Mouse (Mus musculus) MEL-GATA-1-ER (cell line): ENCODE measurements around the gene Ccr4.
"Not testable (repeated sequence)": the region's sequence is repeated elsewhere in the genome, so short reads cannot be mapped to it uniquely, and the experiment has no call there.

ENCODE experiments used
- DNase-seq: peaks from one replicate; pipeline ENCODE4 v3.0.0-alpha.2; 2012; ENCODE audit warnings: low read depth; ENCODE audit errors: extremely low read depth

Gene Ccr4

DNA sequence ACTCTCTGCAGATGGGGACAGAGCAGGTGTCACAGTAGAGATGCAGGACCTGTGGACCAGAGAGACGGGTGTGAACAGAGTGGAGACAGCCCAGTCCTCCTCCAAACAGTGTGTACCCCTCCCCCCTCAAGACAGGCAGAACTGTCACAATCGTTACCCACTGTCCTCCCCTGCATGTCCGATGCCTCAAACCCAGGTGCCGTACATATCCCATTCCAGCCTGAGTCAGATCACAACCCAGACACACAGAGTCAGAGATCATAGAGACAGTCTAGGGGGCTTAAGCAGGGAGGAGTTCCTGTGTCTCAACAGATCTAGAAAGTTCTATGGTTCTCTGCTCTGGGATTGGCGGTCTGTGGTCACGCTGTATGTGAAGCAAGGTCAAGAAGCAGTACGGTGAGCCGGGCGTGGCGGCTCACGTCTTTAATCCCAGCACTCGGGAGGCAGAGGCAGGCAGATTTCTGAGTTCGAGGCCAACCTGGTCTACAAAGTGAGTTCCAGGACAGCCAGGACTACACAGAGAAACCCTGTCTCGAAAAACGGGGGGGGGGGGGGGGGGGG is 20.4 kb upstream of the Ccr4 start:
- no peak for DNase-seq

DNA sequence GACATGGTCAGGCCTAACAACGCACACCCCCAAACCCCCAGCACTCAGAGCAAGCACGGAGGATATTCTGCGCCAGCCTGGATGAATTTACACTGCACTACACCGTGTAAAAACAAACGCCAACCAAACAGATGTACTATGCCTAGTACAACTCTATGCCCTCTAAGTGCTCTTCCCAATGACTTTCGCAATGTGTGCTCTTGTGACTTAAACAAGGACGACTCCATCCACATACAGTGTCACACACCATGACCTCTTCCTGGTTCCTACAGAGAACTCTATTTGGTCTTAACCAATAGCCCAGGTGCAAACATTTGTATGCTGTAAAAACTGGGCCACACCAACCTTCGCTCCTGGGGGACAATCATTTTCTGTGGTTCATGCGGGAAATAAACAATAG is 17.8 kb upstream of the Ccr4 start:
- no peak for DNase-seq

- DNase-seq: no peak
These were observed 17.3 kb upstream of the Ccr4 start for GRCm38 (mm10) chr9:114522041-114522440.

DNA sequence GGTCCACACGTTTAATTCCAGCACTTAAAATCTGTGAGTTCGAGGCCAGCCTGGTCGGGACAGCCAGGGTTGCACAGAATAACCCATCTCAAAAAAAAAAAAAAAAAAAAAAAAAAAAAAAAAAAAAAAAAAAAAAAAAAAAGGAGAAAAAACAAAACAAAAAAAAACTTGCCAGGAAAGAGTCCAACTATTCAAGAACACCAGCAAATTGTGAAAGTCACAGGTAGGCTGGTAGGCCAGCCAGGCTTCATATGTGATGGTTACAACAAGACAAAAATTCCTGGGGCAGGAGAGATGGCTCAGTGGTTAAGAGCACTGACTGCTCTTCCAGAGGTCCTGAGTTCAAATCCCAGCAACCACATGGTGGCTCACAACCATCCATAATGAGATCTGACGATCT is 15.8 kb upstream of the Ccr4 start:
- DNase-seq: not testable (repeated sequence)

DNA sequence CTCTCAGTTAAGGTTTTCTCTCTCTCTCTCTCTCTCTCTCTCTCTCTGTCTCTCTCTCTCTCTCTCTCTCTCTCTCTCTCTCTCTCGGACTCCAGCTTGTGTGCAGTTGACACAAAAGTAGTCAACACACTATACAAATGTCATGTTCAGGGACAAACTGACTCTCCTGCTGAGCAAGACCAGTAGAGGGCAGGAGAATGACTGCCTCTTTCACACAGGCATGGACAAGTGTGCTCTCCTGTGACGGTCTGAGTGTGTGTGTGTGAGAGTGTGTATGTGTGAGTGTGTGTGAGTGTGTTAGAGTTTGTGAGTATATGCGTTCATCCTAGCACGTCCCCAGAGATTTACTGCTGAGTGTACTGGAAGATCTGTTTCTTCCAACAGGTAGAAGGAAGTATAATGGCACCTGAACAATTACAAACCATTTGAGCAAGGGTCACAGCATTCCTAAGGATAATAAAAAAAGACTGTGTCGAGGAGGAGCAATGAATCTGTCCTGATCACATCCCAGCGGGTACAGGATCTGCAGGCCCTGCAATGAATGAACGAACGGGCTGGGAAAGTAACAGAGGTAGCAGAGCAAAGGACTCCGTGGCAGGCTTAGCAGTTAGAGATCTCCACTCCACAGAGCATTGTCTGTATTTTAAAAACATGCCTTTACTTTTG is 14.2 kb upstream of the Ccr4 start:
- DNase-seq: no peak

GRCm38 (mm10) chr9:114517924-114518497 is 13.3 kb upstream of the Ccr4 start:
- DNase-seq: no peak

DNA sequence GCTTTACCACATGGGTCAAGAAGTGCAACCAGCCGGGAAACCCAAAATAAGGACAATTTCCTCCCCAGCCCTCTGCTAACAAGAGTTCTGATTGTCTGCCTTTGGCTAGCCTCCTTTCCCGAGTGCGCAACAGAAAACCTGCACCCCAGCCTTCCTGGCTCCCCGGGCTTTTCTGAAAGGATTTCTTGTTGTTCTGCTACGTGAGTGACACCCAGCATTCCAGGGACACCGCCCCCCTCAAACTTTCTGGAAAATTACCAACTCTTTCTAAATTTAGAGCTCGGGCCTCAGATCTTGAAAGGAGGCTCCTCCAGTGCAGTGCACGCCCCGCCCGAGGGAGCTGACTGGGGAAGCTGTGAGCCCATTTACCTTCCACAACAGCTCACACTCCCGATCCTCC is 10.6 kb upstream of the Ccr4 start, which contains the start of gene C130032M10Rik:
Gene C130032M10Rik (plus strand): TSS at position 334 of the 400 bp plus-strand sequence.
- DNase-seq: no peak

DNA sequence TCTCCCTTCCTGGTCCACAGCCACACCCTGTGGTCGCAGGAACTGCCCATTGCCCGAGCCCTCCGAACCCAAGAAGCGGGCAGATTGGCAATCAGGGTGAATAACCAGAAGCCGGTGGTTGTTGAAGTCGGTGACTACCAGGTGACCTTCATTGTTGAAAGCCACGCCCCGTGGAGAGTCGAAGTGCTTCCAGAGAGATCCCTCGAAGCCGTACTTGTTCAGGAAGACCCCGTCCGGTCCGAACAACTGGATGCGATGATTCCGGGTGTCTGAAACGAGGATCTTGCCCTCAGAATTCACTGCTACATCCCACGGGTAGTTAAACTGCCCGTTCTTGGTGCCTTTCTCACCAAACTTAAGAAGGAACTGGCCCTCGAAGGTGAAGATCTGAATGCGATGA is 8.1 kb upstream of the Ccr4 start:
- DNase-seq: no peak

DNA sequence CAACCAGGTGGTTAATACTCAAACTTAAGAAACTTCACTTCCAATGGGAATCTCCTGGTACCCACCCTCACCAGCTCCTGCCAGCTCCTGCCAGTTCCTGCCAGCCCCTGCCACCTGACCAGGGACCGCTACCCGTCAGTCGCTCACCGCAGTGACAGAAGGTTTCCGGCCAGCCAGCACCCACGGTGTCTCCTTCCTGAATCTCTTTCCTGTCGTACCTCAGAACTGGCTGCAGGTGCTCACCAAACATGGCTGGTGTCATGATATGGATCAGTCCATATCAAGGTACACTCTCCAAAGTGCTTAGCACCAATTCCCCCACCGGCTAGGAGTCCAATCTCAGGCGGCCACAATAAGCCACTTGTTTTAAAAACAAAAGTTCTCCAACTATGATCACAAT is 5.1 kb upstream of the Ccr4 start:
- no peak for DNase-seq

GRCm38 (mm10) chr9:114507421-114507820 is 2.7 kb upstream of the Ccr4 start:
- no peak for DNase-seq

DNA sequence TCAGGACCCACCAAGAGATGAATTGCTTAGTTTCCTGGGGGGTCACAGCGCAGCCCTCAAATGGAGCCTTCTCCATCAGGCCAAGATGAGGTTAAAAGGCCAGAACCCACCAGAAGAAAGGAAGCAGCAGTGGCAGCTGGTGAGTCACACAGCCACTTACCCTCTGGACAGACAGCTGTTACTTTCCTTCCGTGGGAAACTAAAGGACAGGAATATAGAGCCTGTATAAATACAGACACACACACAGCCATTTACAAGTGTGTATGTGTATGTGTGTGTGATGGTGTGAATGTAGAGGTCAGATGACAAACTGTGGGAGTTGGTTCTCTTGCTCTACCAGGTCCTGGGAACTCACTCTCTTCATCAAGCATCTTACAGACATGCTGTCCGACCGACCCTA is 1.8 kb upstream of the Ccr4 start:
- DNase-seq: no peak

- peak; percentile 21 for DNase-seq
These were observed 1.8 kb downstream of the Ccr4 start for GRCm38 (mm10) chr9:114502711-114503427.

DNA sequence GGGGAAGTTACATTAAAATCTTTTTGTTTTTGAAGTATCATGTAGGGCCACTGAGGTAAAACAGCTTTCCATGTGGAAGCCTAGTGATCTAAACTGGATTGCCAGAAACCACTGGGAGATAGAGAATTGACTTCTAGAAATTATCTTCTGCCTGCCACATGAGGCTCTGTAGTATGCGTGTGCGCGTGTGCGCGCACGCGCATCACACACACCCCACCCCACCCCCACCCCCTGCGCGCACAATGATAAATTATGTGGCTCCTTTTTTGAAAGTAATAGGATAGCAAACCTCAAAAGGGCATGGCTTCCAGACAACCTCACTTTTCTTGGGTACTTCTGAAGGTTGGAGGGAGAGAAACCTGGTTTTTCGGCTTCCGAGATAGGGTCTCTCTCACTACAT is 2.8 kb downstream of the Ccr4 start:
- peak; percentile 46 for DNase-seq

DNA sequence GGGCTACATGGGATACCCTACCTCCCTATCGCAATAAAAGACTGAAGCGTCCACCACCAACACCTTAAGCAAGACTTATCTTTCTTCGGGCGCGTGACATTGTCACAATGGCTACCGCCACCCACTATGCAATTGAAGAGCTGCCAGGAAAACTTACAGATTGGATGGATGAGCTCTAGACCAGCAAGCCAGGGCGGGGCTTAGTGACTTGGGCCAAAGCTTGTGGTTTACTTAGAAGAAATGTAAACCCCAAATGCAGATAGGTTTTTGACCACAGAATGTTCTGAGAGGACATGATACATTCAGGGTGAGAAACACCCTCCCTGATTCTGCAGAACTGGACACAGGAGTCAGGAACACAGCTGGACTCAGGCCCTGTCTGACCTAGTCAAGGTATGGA is 3.6 kb downstream of the Ccr4 start:
- DNase-seq: peak; percentile 67

DNA sequence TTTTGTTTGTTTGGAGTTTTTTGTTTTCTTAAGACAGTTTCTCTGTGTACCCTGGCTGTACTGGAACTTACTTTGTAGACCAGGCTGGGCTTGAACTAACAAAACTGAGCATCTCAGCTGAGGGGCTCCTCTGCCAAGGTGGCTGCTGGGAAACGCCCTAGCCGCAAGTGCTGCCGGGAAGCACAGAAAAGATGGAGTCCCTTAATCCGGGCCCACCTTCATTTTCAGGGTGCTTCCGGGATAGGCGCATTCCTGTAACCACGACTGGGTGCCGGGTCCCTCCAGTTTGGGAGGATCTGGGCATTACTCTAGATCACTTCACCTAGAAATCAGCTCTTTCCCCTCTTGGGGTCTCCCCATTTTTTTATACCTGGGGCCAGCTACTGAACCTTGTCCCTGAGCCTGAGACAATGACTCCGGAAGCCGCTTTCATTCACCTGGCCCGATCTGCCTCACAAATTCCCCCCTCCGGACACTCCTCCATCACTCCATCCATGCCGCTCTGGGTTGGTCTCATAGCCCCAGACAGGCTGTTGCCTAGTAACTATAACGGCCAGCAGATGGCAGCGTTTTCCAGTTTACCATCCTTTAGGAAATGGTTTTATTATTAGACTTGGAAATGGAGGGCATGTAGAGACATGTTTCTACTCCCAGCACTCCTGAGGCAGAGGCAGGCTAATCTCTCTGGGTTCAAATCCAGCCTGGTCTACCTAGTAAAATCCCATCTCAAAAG is 4.8 kb downstream of the Ccr4 start:
- peak; percentile 66 for DNase-seq

DNA sequence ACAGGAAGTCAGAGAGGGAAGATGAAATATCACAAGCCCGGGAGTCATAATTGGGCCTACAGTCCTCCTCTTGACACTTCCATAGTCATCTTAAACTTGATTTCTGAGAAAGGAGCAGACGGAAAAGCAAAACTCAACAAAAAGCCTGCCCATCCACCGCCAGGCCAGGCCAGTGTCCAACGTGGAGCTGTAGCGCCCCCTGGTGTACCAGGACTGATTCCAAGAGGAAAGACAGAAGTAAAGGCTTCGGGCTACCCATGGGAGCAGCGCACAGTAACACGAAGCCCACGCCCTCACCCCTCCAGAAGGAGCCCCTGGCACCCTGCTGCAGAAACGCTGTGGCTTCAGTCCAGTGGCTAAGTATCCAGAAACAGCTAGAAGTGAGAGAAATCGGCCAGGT is 6.5 kb downstream of the Ccr4 start:
- DNase-seq: peak; percentile 46

- DNase-seq: no peak
These were observed 8.2 kb downstream of the Ccr4 start for GRCm38 (mm10) chr9:114496469-114496868.

DNA sequence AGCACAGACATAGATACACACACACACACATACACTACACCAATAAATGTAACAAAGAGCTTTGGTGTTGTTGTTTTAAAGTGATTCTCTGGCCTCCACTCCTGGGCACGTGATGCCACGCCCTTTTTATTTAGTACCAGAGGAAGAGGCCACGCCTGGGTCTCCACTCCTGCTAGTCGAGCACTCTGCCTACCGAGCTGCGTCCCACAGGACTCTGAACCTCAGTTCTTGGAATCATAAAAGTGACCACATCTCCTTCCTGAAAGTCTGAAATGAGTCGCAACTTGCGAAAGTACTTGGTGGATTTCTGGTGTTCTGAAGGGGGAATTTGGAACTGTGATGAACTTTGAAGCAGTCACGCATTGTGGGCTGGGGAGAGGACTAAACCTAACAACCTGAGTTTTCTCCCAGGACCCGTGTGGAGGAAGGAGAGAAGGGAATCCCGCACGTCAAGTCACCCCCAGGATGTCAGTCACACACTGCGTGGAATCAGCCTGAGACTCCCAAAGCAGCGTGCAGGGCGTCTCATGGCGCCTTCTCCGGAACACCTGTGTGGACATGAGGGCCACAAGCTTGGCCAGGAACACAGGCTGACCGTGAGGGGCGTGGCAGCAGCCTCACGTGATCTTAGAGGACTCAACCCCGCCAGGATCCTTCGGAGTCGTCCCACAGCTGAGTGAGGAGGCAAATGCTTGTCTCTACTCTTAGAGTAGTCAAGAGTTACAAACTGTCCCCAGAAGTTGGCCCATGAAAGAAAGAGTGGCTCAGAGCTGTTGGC is 17.0 kb downstream of the Ccr4 start:
- no peak for DNase-seq

- DNase-seq: no peak
These were observed 17.9 kb downstream of the Ccr4 start for GRCm38 (mm10) chr9:114486808-114487207.

DNA sequence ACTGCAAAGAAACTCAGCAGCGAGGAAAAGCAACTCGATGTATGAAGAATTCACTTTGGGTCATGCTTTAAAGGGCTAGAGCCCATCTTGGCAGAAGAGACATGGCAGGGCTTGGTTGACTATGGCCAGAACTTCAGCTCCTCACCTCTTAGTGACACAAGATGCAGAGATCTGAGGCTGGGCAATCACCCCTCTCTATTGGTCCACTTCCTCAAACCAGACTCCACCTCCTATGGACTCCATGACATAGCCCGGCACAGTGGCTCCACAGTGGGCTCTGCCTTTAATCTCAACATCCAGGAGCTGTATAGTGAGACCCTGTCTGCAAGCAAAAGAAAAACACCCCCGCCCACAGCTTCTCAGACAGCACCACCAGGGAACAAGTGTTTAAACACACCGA is 19.9 kb downstream of the Ccr4 start:
- no peak for DNase-seq

DNA sequence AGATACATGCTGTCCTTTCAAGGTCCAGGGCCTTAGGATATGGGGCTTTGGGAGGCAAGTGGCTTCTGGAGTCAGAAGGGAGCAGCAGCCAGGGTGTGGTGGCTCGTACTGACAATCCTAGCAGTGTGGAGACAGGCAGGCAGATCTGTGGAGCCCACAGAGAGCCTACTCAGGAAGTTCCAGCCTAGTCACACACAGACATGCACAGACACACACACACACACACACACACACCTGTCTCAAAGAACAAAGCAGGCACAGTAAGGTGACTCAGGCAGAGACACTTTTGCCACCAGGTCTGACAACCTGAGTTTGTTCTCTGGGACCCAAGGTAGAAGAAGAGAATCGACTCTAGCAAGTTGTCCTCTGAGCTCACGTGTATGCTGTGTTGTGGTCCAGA is 23.8 kb downstream of the Ccr4 start:
- DNase-seq: no peak
